Mouse (Mus musculus) small intestine, adult 2 months (tissue): ENCODE results near the gene Synpo2. TPM values are rescaled to one million over a fixed set of nuclear protein-coding genes. Genes with fewer than 3 reads are reported as not detected.

Source experiments
- H3K27ac ChIP-seq: fragments of 200-500 bp; 2 replicates; pipeline ENCODE4 v1.5.1; 2012; ENCODE audit warnings: low read depth, low read length, control low read depth, inconsistent platforms; ENCODE audit not compliant: insufficient read depth
- H3K27me3 ChIP-seq: fragments of 200-500 bp; 2 replicates; pipeline ENCODE4 v1.6.1; 2012; ENCODE audit warnings: mild to moderate bottlenecking, moderate library complexity, low read length, inconsistent platforms; ENCODE audit not compliant: control insufficient read depth, insufficient read depth
- H3K36me3 ChIP-seq: fragments of 200-500 bp; 2 replicates; pipeline ENCODE4 v1.6.1; 2012; ENCODE audit warnings: mild to moderate bottlenecking, low read length, control low read depth, inconsistent platforms; ENCODE audit not compliant: control insufficient read depth, insufficient read depth
- H3K4me1 ChIP-seq: fragments of 200-500 bp; 2 replicates; pipeline ENCODE4 v1.6.1; 2012; ENCODE audit warnings: low read length, inconsistent platforms, mixed read lengths; ENCODE audit not compliant: control insufficient read depth, insufficient read depth, insufficient read length
- H3K4me3 ChIP-seq: fragments of 200-500 bp; 2 replicates; pipeline ENCODE4 v1.5.1; 2012; ENCODE audit warnings: low read depth, mild to moderate bottlenecking, control low read depth, inconsistent platforms, low read length, moderate library complexity
- CTCF ChIP-seq: fragments of 200-500 bp; IDR thresholded peaks from 2 replicates; pipeline ENCODE4 v1.5.1; 2012; ENCODE audit warnings: low read depth, mild to moderate bottlenecking, control low read depth, inconsistent platforms, low read length, moderate library complexity, mixed read lengths; ENCODE audit not compliant: insufficient replicate concordance, insufficient read length; ENCODE audit errors: extremely low read depth
- POLR2A ChIP-seq: fragments of 200-500 bp; IDR thresholded peaks from 2 replicates; pipeline ENCODE4 v1.6.1; 2012; ENCODE audit warnings: low read depth, mild to moderate bottlenecking, control low read depth, inconsistent platforms, low read length, moderate library complexity
- WGBS: fragments of 180-500 bp; shearing (Covaris S2); methylation state at CpG from one replicate; pipeline ENCODE4 v1.1.7; 2018; 5-methylcytosine and 5-hydroxymethylcytosine counted together
- polyA plus RNA-seq: library from polyadenylated mRNA; depleted of rRNA; stranded (reverse); fragments of >200 nt; gene quantifications from 2 replicates; pipeline ENCODE4 v1.2.3, GENCODE M21; 2012

Synpo2 gene
- polyA plus RNA-seq, 1 experiment = 7.6 TPM

GRCm38 (mm10) chr3:123075034-123075433 lies 160.9 kb downstream of the Synpo2 start:
- TF ChIP-seq CTCF = no peak
- TF ChIP-seq POLR2A = no peak
- H3K4me1 ChIP-seq = peaks cover 21% of the 10 kb centered on the region; the same call in 1 of the 2 replicates
- H3K27ac ChIP-seq = no peak overlapping the region
- H3K36me3 ChIP-seq = no peaks in the 10 kb centered on the region
- H3K4me3 ChIP-seq = no peak overlapping the region
- no peaks in the 10 kb centered on the region for H3K27me3 ChIP-seq

- no peaks in the 10 kb centered on the region for H3K36me3 ChIP-seq
- H3K4me1 ChIP-seq = peaks cover 15% of the 10 kb centered on the region; the same call in 1 of the 2 replicates
- TF ChIP-seq POLR2A = no peak
- no peak for TF ChIP-seq CTCF
- no peaks in the 10 kb centered on the region for H3K27me3 ChIP-seq
- H3K27ac ChIP-seq = no peak overlapping the region; the same call in 1 of the 2 replicates
- no peak overlapping the region for H3K4me3 ChIP-seq
Measured at GRCm38 (mm10) chr3:123073351-123073750, 162.6 kb downstream of the Synpo2 start.

DNA sequence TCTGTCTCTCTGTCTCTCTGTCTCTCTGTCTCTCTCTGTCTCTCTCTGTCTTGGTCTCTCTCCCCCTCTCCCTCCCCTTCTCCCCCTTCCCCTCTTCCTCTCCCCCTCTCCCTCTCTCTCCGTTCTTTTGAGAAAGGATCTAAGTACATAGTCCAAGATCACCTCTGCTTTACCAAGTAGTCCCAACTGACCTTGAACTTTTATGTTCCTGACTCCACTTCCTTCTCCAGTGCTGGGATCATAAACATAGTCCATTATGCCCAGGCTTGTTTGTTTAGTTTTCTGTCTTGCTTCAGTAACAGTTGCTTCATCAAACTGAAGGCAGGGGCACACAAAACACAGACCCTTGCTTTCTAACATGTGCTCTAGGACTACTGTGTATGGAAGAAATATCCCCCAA lies 163.5 kb downstream of the Synpo2 start:
- no CpG with 5 or more reads among the region's 1 CpGs for WGBS
- no peaks in the 10 kb centered on the region for H3K27me3 ChIP-seq
- H3K27ac ChIP-seq = no peak overlapping the region; the same call in 1 of the 2 replicates
- H3K4me1 ChIP-seq = peaks cover 15% of the 10 kb centered on the region; the same call in 1 of the 2 replicates
- no peak overlapping the region for H3K4me3 ChIP-seq
- TF ChIP-seq CTCF (no peak), POLR2A (no peak)
- no peaks in the 10 kb centered on the region for H3K36me3 ChIP-seq

- peaks cover 15% of the 10 kb centered on the region; the same call in 1 of the 2 replicates for H3K4me1 ChIP-seq
- H3K27me3 ChIP-seq = no peaks in the 10 kb centered on the region
- no peaks in the 10 kb centered on the region for H3K36me3 ChIP-seq
- H3K27ac ChIP-seq = no peak overlapping the region
- TF ChIP-seq POLR2A (no peak), CTCF (no peak)
- no peak overlapping the region for H3K4me3 ChIP-seq
- 88% methylated on average over 1 of the region's 1 CpGs for WGBS
Measured at GRCm38 (mm10) chr3:123070996-123071395, 165.0 kb downstream of the Synpo2 start.

DNA sequence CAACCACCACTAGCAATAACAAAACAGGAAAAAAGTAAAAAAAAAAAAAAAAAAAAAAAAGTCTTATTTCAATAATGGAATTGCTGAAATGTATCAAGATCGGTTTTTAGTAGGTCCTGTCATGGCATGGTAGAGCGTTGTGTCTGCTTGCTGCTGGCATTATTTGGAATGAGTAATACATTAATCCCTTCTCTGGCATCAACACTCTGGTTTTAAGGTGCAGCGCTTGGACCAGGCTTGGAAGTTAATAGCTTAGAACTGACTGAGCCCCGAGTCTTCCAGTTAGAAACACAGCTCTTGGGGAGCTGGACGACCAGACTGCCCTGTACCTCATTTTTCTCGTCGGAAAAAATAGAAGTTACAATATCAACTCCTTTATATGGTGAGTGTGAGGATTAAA lies 169.1 kb downstream of the Synpo2 start:
- peaks cover 14% of the 10 kb centered on the region for H3K4me1 ChIP-seq
- H3K27ac ChIP-seq = no peak overlapping the region
- H3K4me3 ChIP-seq = no peak overlapping the region
- no peaks in the 10 kb centered on the region for H3K36me3 ChIP-seq
- 92% methylated on average over 7 of the region's 7 CpGs for WGBS
- TF ChIP-seq POLR2A = no peak
- H3K27me3 ChIP-seq = no peaks in the 10 kb centered on the region

DNA sequence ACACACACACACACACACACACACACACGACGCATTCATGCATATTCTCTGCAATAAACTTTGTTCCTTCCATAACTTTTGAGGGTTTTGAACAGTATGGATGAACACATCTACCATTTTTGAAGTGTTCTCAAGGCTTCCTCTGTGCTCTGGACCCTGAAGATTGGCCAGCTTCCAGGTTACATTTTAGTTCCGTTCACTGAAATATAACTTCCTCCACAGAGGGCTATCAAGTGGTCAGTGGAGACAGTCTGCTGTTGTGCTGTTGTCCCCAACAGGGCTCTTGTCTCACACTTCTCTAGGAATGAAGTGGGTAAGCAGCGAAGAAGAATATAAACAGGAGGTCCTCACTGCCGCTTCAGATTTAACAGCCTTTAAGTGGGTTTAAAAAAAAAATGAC lies 170.5 kb downstream of the Synpo2 start:
- TF ChIP-seq POLR2A (no peak), CTCF (no peak)
- WGBS = 59% methylated on average over 5 of the region's 5 CpGs
- no peak overlapping the region for H3K27ac ChIP-seq

DNA sequence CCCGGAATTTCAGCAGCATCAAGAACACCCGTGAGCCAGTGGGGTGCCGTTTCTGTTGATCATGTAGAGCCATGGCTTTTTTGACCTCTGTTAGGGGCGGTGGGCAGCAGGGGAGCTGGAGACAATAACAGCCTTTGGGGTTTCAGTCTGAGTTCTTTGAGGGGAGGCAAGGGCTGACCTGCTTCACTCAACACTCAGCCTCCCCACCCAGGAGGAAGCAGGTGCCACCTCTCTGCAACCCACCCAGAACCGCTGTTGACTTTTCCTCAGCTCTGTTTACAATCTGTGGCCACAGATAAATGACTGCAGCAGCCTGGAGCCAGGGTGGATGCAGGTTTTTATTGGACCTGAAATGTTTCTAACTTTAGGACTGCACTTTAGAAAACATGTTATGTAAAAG lies 171.8 kb downstream of the Synpo2 start:
- Histone ChIP-seq H3K4me3 (no peak overlapping the region), H3K4me1 (peaks cover 17% of the 10 kb centered on the region), H3K27me3 (no peaks in the 10 kb centered on the region), H3K27ac (no peak overlapping the region), H3K36me3 (no peaks in the 10 kb centered on the region)
- TF ChIP-seq CTCF (no peak), POLR2A (no peak)
- 23% methylated on average over 5 of the region's 5 CpGs for WGBS

More for the DNA sequence above, 170.5 kb downstream of the Synpo2 start:
- H3K4me1 ChIP-seq = peaks cover 12% of the 10 kb centered on the region
- H3K36me3 ChIP-seq = no peaks in the 10 kb centered on the region
- H3K4me3 ChIP-seq = no peak overlapping the region
- no peaks in the 10 kb centered on the region for H3K27me3 ChIP-seq

GRCm38 (mm10) chr3:123061931-123062330 lies 174.0 kb downstream of the Synpo2 start:
- 87% methylated on average over 2 of the region's 2 CpGs for WGBS
- TF ChIP-seq CTCF (no peak), POLR2A (no peak)
- Histone ChIP-seq H3K4me1 (peaks cover 24% of the 10 kb centered on the region), H3K27ac (no peak overlapping the region), H3K4me3 (no peak overlapping the region), H3K27me3 (no peaks in the 10 kb centered on the region), H3K36me3 (no peaks in the 10 kb centered on the region)
